Mouse (Mus musculus): ENCODE data around the gene Sytl3. TPM values are rescaled to one million over a fixed set of nuclear protein-coding genes. Genes with fewer than 3 reads are reported as not detected.
"Not testable (repeated sequence)": the region's sequence is repeated elsewhere in the genome, so short reads cannot be mapped to it uniquely, and the experiment has no call there.

Gene Sytl3
- polyA plus RNA-seq, 1 experiment from 2014 or later = 0.28 TPM

DNA sequence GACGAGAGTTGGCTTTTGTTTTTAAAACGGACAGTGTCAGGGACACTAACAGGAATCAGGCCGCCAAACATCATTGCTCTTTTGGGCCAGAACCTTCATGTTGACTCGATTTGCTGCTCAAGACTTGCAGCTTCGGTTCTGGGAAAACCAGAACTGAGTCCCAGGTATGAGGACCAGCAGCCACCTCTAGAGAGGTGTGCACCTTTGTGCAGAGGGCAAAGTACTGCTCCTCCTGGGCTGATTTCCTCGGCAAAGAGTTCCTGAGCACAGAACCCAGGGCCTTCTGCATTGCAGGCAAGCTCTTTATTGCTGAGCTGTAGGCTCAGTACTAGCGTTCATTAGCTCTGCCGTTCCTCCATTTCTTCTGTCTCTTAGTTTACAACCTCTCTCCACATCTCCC lies 55.1 kb downstream of the Sytl3 start:
- 67% methylated on average over 7 of the region's 8 CpGs for WGBS (ENCODE audit: insufficient replicate concordance)
- not testable (repeated sequence) for H3K4me1 ChIP-seq (ENCODE audit: control insufficient read depth, low read depth, low read length); H3K4me3 ChIP-seq (ENCODE audit: low read depth, low read length); H3K9me3 ChIP-seq (replicated peaks; ENCODE audit: control insufficient read depth, low read length); ATAC-seq (ENCODE audit: low read depth); H3K4me2 ChIP-seq (ENCODE audit: low read depth, low read length); H3K27ac ChIP-seq (ENCODE audit: low read length); H3K27me3 ChIP-seq (ENCODE audit: control insufficient read depth, insufficient read depth, low read depth, low read length); H3K9ac ChIP-seq (ENCODE audit: low read depth, low read length); H3K36me3 ChIP-seq (ENCODE audit: control insufficient read depth, insufficient read depth)

DNA sequence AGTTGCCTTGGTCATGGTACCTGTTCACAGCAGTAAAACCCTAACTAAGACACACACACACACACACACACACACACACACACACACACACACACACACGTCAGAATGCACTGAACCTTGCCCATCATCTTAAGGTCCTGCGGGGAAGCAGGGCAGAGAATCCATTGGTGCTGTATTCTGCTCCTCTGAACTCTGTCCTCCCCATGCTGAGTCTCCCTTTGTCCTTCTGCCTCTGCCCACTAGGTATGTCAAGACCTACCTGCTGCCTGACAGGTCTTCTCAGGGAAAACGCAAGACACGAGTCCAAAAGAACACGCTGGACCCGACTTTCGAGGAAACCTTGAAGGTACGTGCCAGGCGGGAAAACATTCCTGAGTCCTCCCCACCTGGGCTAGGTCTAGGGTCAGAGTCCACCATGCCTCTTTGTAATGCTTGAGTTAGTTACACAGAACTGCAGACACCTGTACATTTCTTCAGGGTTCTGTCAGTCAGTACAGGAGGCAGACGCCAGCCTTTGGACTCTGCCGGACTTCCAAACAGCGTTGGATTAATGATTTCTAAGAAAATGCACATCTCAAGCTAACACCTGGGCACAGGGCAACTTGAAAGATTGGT lies 69.2 kb downstream of the Sytl3 start:
- no peaks in the 10 kb centered on the region for H3K9me3 ChIP-seq (replicated peaks; ENCODE audit: control insufficient read depth, low read length)
- no peak overlapping the region for H3K4me2 ChIP-seq (ENCODE audit: low read depth, low read length)
- no peaks in the 10 kb centered on the region for H3K36me3 ChIP-seq (ENCODE audit: control insufficient read depth, insufficient read depth)
- no peak for ATAC-seq (ENCODE audit: low read depth)
- H3K27ac ChIP-seq (ENCODE audit: low read length) = no peak overlapping the region
- H3K27me3 ChIP-seq (ENCODE audit: control insufficient read depth, insufficient read depth, low read depth, low read length) = no peaks in the 10 kb centered on the region
- H3K4me1 ChIP-seq (ENCODE audit: control insufficient read depth, low read depth, low read length) = no peaks in the 10 kb centered on the region
- H3K4me3 ChIP-seq (ENCODE audit: low read depth, low read length) = no peak overlapping the region
- no peak overlapping the region for H3K9ac ChIP-seq (ENCODE audit: low read depth, low read length)
- WGBS (ENCODE audit: insufficient replicate concordance) = 74% methylated on average over 12 of the region's 12 CpGs

DNA sequence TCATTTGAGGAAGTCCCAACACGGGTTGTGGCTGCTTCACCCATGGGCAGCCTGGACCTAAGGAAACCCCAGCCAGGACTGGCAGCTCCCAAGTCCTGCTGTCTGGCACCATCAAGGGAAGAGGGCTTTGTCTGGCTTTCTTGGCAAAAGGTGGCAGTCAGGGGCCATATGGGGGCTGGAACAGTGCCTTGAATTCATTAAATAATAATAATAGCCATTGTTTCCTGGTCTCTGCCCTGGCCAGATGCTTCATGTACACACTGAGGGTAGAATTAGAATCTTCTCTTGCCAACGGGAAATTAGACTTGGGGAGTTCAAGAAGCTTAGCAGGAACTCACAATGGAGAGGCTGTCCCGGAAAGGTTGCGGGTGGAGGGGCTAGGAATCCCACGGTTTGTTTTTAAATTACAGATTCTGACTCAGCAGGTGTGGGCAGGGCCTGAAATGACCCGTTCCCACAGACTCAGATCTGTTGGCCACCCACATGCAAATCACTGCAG lies 70.4 kb downstream of the Sytl3 start:
- H3K9ac ChIP-seq (ENCODE audit: low read depth, low read length) = no peak overlapping the region

DNA sequence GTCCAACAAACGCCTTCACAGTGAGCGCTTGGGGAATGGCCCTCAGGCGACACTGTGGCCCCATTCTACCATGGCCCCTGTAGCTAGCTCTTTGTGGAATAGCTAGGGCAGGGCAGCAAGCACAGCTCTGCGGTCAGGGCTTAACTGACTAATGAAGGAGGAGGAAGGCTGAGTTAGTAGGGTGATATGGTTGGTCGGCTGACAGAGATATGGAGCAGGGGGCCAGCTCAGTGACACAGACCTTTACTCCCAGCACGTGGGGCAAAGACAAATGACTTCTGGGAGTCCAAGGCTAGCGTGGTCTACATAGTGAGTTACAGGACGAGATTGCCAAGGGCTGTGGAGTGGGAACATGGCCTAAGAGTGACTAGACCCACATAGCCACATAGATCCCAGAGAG lies 72.2 kb downstream of the Sytl3 start:
- ATAC-seq (ENCODE audit: low read depth) = no peak
- no peaks in the 10 kb centered on the region for H3K27me3 ChIP-seq (ENCODE audit: control insufficient read depth, insufficient read depth, low read depth, low read length)
- 46% methylated on average over 8 of the region's 8 CpGs for WGBS (ENCODE audit: insufficient replicate concordance)
- no peaks in the 10 kb centered on the region for H3K36me3 ChIP-seq (ENCODE audit: control insufficient read depth, insufficient read depth)
- H3K4me2 ChIP-seq (ENCODE audit: low read depth, low read length) = no peak overlapping the region
- H3K4me3 ChIP-seq (ENCODE audit: low read depth, low read length) = no peak overlapping the region
- H3K9me3 ChIP-seq (replicated peaks; ENCODE audit: control insufficient read depth, low read length) = no peaks in the 10 kb centered on the region
- H3K27ac ChIP-seq (ENCODE audit: low read length) = no peak overlapping the region
- H3K4me1 ChIP-seq (ENCODE audit: control insufficient read depth, low read depth, low read length) = no peaks in the 10 kb centered on the region
- no peak overlapping the region for H3K9ac ChIP-seq (ENCODE audit: low read depth, low read length)

More for the DNA sequence above, 70.4 kb downstream of the Sytl3 start:
- H3K27me3 ChIP-seq (ENCODE audit: control insufficient read depth, insufficient read depth, low read depth, low read length) = no peaks in the 10 kb centered on the region
- no peak overlapping the region for H3K4me3 ChIP-seq (ENCODE audit: low read depth, low read length)
- H3K4me1 ChIP-seq (ENCODE audit: control insufficient read depth, low read depth, low read length) = no peaks in the 10 kb centered on the region
- H3K9me3 ChIP-seq (replicated peaks; ENCODE audit: control insufficient read depth, low read length) = no peaks in the 10 kb centered on the region
- no peaks in the 10 kb centered on the region for H3K36me3 ChIP-seq (ENCODE audit: control insufficient read depth, insufficient read depth)
- WGBS (ENCODE audit: insufficient replicate concordance) = 30% methylated on average over 6 of the region's 6 CpGs
- H3K4me2 ChIP-seq (ENCODE audit: low read depth, low read length) = no peak overlapping the region
- no peak overlapping the region for H3K27ac ChIP-seq (ENCODE audit: low read length)
- ATAC-seq (ENCODE audit: low read depth) = no peak

DNA sequence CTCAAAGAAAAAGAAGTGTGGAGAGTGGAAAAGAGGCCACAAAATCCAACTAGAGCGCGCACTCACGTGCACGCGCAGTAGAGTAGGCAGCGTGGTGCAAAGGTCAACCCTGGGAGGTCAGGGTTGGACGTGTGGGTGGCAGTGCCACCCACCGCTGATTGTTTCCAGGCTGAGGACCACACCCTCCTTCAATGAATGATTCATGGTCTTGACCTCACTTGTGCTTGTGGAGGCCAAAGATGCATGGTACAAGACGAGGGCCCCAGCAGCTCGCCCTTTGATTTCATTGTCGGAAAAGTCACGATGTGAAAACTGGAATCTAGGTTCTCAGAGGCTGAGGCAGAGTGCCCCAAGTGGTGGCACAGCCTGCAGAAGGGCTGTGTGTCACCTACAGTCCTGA lies 72.7 kb downstream of the Sytl3 start:
- 74% methylated on average over 12 of the region's 12 CpGs for WGBS (ENCODE audit: insufficient replicate concordance)
- no peak for ATAC-seq (ENCODE audit: low read depth)
- Histone ChIP-seq H3K27ac (ENCODE audit: low read length) (no peak overlapping the region), H3K4me1 (ENCODE audit: control insufficient read depth, low read depth, low read length) (no peaks in the 10 kb centered on the region), H3K4me3 (ENCODE audit: low read depth, low read length) (no peak overlapping the region), H3K36me3 (ENCODE audit: control insufficient read depth, insufficient read depth) (no peaks in the 10 kb centered on the region), H3K9me3 (replicated peaks; ENCODE audit: control insufficient read depth, low read length) (no peaks in the 10 kb centered on the region), H3K9ac (ENCODE audit: low read depth, low read length) (no peak overlapping the region), H3K4me2 (ENCODE audit: low read depth, low read length) (no peak overlapping the region), H3K27me3 (ENCODE audit: control insufficient read depth, insufficient read depth, low read depth, low read length) (no peaks in the 10 kb centered on the region)

DNA sequence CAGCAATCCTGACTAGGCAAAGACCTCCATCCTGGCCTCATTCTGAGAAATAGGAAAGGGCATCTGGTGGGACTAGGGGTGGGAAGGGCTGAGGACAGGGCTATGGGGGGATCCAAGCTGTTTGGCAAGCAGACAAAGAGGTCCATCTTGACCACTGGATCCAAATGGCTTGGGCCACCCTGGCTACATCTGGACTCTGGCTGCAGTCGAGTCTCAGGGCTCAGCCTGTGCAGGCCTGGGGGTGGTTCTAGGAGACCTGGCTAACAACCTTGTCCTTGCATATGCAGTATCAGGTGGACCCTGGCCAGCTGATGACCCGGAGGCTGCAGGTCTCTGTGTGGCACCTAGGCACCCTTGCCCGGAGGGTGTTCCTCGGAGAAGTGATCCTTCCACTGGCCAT lies 73.8 kb downstream of the Sytl3 start:
- Histone ChIP-seq H3K4me2 (ENCODE audit: low read depth, low read length) (no peak overlapping the region), H3K9ac (ENCODE audit: low read depth, low read length) (no peak overlapping the region), H3K27me3 (ENCODE audit: control insufficient read depth, insufficient read depth, low read depth, low read length) (no peaks in the 10 kb centered on the region), H3K9me3 (replicated peaks; ENCODE audit: control insufficient read depth, low read length) (no peaks in the 10 kb centered on the region), H3K4me3 (ENCODE audit: low read depth, low read length) (no peak overlapping the region), H3K27ac (ENCODE audit: low read length) (no peak overlapping the region), H3K36me3 (ENCODE audit: control insufficient read depth, insufficient read depth) (no peaks in the 10 kb centered on the region), H3K4me1 (ENCODE audit: control insufficient read depth, low read depth, low read length) (no peaks in the 10 kb centered on the region)
- 79% methylated on average over 4 of the region's 4 CpGs for WGBS (ENCODE audit: insufficient replicate concordance)
- ATAC-seq (ENCODE audit: low read depth) = no peak

DNA sequence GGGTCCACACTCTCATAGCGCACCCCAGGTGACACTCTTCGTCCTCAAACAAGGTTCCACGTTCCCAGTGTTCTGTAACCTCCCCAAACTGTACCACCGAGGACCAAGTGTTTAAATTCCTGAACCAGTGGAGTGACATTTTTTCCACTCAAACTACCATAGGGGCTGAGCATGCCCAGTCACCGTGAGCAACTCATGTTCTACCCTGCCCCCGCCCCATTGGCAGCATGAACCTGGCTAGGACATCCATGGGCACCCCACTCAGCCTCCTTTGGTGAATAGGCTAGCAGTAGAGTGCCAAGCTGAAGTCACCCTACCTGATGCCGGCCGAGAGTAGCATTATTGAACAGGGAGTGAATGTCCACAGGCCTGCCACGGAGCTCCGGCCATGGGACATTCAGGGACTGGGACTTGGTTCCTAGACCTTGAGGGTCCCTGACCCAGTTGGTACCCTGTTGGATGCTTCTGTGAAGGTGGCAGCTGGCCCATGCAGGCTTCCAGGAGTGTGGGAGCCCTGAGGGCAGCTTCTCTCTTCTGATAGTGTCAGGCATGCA lies 74.5 kb downstream of the Sytl3 start:
- H3K9ac ChIP-seq (ENCODE audit: low read depth, low read length) = no peak overlapping the region
- no peak overlapping the region for H3K4me3 ChIP-seq (ENCODE audit: low read depth, low read length)
- H3K4me2 ChIP-seq (ENCODE audit: low read depth, low read length) = no peak overlapping the region
- H3K9me3 ChIP-seq (replicated peaks; ENCODE audit: control insufficient read depth, low read length) = no peaks in the 10 kb centered on the region
- no peaks in the 10 kb centered on the region for H3K27me3 ChIP-seq (ENCODE audit: control insufficient read depth, insufficient read depth, low read depth, low read length)
- no peak for ATAC-seq (ENCODE audit: low read depth)
- H3K36me3 ChIP-seq (ENCODE audit: control insufficient read depth, insufficient read depth) = no peaks in the 10 kb centered on the region; the same call in 1 of the 2 replicates
- H3K4me1 ChIP-seq (ENCODE audit: control insufficient read depth, low read depth, low read length) = no peaks in the 10 kb centered on the region
- WGBS (ENCODE audit: insufficient replicate concordance) = 74% methylated on average over 10 of the region's 10 CpGs
- H3K27ac ChIP-seq (ENCODE audit: low read length) = no peak overlapping the region

DNA sequence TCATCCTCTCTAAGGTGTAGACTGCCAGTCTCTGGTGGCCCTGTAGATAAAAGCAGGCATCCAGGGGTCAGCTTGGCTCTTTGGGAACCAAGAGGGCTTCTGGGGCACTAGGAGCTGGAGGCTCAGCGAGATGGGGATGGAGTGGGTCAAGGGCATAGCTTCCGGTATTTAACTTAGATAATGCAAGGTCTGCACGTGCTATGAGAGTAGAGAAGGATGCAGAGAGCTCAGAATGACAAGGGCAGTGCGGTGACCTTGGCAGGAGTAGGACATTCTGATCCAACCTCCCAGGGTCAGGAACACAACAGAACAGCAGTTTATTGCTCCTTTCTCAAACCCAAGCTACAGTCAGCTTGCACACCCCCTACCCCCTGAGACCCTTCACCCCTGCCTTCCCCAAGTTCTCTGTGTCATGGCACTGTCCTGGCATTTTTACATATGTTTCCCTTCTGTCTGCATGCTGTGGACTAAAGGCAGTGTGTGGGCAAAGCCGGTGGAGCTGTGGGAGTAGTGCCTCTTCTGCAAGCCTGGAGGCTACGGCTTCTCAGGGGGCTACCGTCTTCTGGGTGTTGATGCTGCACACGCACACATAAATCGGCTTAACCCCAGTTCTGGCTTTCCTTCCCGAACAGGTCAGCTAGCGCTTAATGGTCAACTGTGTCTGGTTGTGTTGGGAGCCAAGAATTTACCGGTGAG lies 76.0 kb downstream of the Sytl3 start:
- Histone ChIP-seq H3K9me3 (replicated peaks; ENCODE audit: control insufficient read depth, low read length) (no peaks in the 10 kb centered on the region), H3K9ac (ENCODE audit: low read depth, low read length) (no peak overlapping the region), H3K4me1 (ENCODE audit: control insufficient read depth, low read depth, low read length) (no peaks in the 10 kb centered on the region), H3K4me3 (ENCODE audit: low read depth, low read length) (no peak overlapping the region), H3K27me3 (ENCODE audit: control insufficient read depth, insufficient read depth, low read depth, low read length) (no peaks in the 10 kb centered on the region), H3K27ac (ENCODE audit: low read length) (no peak overlapping the region), H3K36me3 (ENCODE audit: control insufficient read depth, insufficient read depth) (peaks cover 8% of the 10 kb centered on the region), H3K4me2 (ENCODE audit: low read depth, low read length) (no peak overlapping the region)
- no peak for ATAC-seq (ENCODE audit: low read depth)
- 85% methylated on average over 12 of the region's 12 CpGs for WGBS (ENCODE audit: insufficient replicate concordance)
